Mouse (Mus musculus): ENCODE measurements around the gene Mylk3. TPM values are rescaled to one million over a fixed set of nuclear protein-coding genes. Genes with fewer than 3 reads are reported as not detected.

Mylk3 gene
- total RNA-seq, 1 experiment, result 0.22 TPM

GRCm38 (mm10) chr8:85339871-85340573 lies 46.1 kb downstream of the Mylk3 start:
- no peaks in the 10 kb centered on the region for H3K9me3 ChIP-seq (ENCODE audit: control insufficient read depth, insufficient read depth, low read depth, low read length)
- no peak overlapping the region for H3K4me3 ChIP-seq (ENCODE audit: insufficient read depth in 1 of 2, low read depth in 1 of 2, low read length in 2 of 2, poor library complexity in 1 of 2, severe bottlenecking in 1 of 2)
- H3K4me1 ChIP-seq (ENCODE audit: control insufficient read depth in 2 of 2, insufficient read depth in 2 of 2, low read length in 2 of 2, poor library complexity in 1 of 2), result no peaks in the 10 kb centered on the region
- H3K27ac ChIP-seq (ENCODE audit: insufficient read depth, low read depth, low read length, poor library complexity, severe bottlenecking), result no peak overlapping the region
- no peak overlapping the region for H3K9ac ChIP-seq (ENCODE audit: insufficient read depth, low read depth, low read length, poor library complexity, severe bottlenecking)
- no peak for TF ChIP-seq ZC3H11A (IDR thresholded peaks at IDR 0.05; ENCODE audit: borderline replicate concordance, low read depth, low read length)
- no peak for TF ChIP-seq CHD2 (IDR thresholded peaks at IDR 0.05; ENCODE audit: low read depth, low read length)
- TF ChIP-seq MAFK (IDR thresholded peaks at IDR 0.05; ENCODE audit: insufficient read depth, low read depth, low read length), result no peak
- no peak for TF ChIP-seq HCFC1 (IDR thresholded peaks at IDR 0.05; ENCODE audit: borderline replicate concordance, insufficient read depth, low read length)
- TF ChIP-seq ZNF384 (IDR thresholded peaks at IDR 0.05; ENCODE audit: low read depth, low read length), result no peak
- in situ Hi-C loops (cut with MboI; ENCODE audit: low sequenced_read_pairs in 2 of 2, unreplicated experiment in 2 of 2), result no loop called here
- H3K36me3 ChIP-seq (ENCODE audit: control insufficient read depth, insufficient read depth, low read length, poor library complexity, severe bottlenecking), result no peaks in the 10 kb centered on the region
- no peak for DNase-seq (ENCODE audit: low read depth, low spot score)

GRCm38 (mm10) chr8:85337681-85338080 lies 48.5 kb downstream of the Mylk3 start:
- Histone ChIP-seq H3K27ac (ENCODE audit: insufficient read depth, low read depth, low read length, poor library complexity, severe bottlenecking) (no peak overlapping the region), H3K36me3 (ENCODE audit: control insufficient read depth, insufficient read depth, low read length, poor library complexity, severe bottlenecking) (no peaks in the 10 kb centered on the region), H3K4me3 (ENCODE audit: insufficient read depth in 1 of 2, low read depth in 1 of 2, low read length in 2 of 2, poor library complexity in 1 of 2, severe bottlenecking in 1 of 2) (no peak overlapping the region), H3K9me3 (ENCODE audit: control insufficient read depth, insufficient read depth, low read depth, low read length) (no peaks in the 10 kb centered on the region), H3K9ac (ENCODE audit: insufficient read depth, low read depth, low read length, poor library complexity, severe bottlenecking) (no peak overlapping the region), H3K4me1 (ENCODE audit: control insufficient read depth in 2 of 2, insufficient read depth in 2 of 2, low read length in 2 of 2, poor library complexity in 1 of 2) (no peaks in the 10 kb centered on the region)
- no peak for TF ChIP-seq ZC3H11A (IDR thresholded peaks at IDR 0.05; ENCODE audit: borderline replicate concordance, low read depth, low read length)
- in situ Hi-C loops (cut with MboI; ENCODE audit: low sequenced_read_pairs in 2 of 2, unreplicated experiment in 2 of 2), result no loop called here
- no peak for DNase-seq (ENCODE audit: low read depth, low spot score)

- in situ Hi-C loops (cut with MboI; ENCODE audit: low sequenced_read_pairs in 2 of 2, unreplicated experiment in 2 of 2), result no loop called here
- Histone ChIP-seq H3K4me3 (ENCODE audit: insufficient read depth in 1 of 2, low read depth in 1 of 2, low read length in 2 of 2, poor library complexity in 1 of 2, severe bottlenecking in 1 of 2) (no peak overlapping the region), H3K36me3 (ENCODE audit: control insufficient read depth, insufficient read depth, low read length, poor library complexity, severe bottlenecking) (no peaks in the 10 kb centered on the region), H3K9ac (ENCODE audit: insufficient read depth, low read depth, low read length, poor library complexity, severe bottlenecking) (no peak overlapping the region), H3K27ac (ENCODE audit: insufficient read depth, low read depth, low read length, poor library complexity, severe bottlenecking) (no peak overlapping the region), H3K4me1 (ENCODE audit: control insufficient read depth in 2 of 2, insufficient read depth in 2 of 2, low read length in 2 of 2, poor library complexity in 1 of 2) (no peaks in the 10 kb centered on the region), H3K9me3 (ENCODE audit: control insufficient read depth, insufficient read depth, low read depth, low read length) (no peaks in the 10 kb centered on the region)
- TF ChIP-seq MAFK (IDR thresholded peaks at IDR 0.05; ENCODE audit: insufficient read depth, low read depth, low read length), result no peak
- no peak for TF ChIP-seq HCFC1 (IDR thresholded peaks at IDR 0.05; ENCODE audit: borderline replicate concordance, insufficient read depth, low read length)
- DNase-seq (ENCODE audit: low read depth, low spot score), result no peak
Measured at GRCm38 (mm10) chr8:85336211-85336933, 49.8 kb downstream of the Mylk3 start.

GRCm38 (mm10) chr8:85335105-85335504 lies 51.0 kb downstream of the Mylk3 start:
- Histone ChIP-seq H3K4me1 (ENCODE audit: control insufficient read depth in 2 of 2, insufficient read depth in 2 of 2, low read length in 2 of 2, poor library complexity in 1 of 2) (no peaks in the 10 kb centered on the region), H3K9ac (ENCODE audit: insufficient read depth, low read depth, low read length, poor library complexity, severe bottlenecking) (no peak overlapping the region), H3K36me3 (ENCODE audit: control insufficient read depth, insufficient read depth, low read length, poor library complexity, severe bottlenecking) (no peaks in the 10 kb centered on the region), H3K4me3 (ENCODE audit: insufficient read depth in 1 of 2, low read depth in 1 of 2, low read length in 2 of 2, poor library complexity in 1 of 2, severe bottlenecking in 1 of 2) (no peak overlapping the region), H3K27ac (ENCODE audit: insufficient read depth, low read depth, low read length, poor library complexity, severe bottlenecking) (no peak overlapping the region), H3K9me3 (ENCODE audit: control insufficient read depth, insufficient read depth, low read depth, low read length) (no peaks in the 10 kb centered on the region)
- in situ Hi-C loops (cut with MboI; ENCODE audit: low sequenced_read_pairs in 2 of 2, unreplicated experiment in 2 of 2), result no loop called here
- no peak for TF ChIP-seq MAFK (IDR thresholded peaks at IDR 0.05; ENCODE audit: insufficient read depth, low read depth, low read length)
- no peak for TF ChIP-seq CHD2 (IDR thresholded peaks at IDR 0.05; ENCODE audit: low read depth, low read length)
- TF ChIP-seq ZNF384 (IDR thresholded peaks at IDR 0.05; ENCODE audit: low read depth, low read length), result no peak
- TF ChIP-seq ZC3H11A (IDR thresholded peaks at IDR 0.05; ENCODE audit: borderline replicate concordance, low read depth, low read length), result no peak
- TF ChIP-seq HCFC1 (IDR thresholded peaks at IDR 0.05; ENCODE audit: borderline replicate concordance, insufficient read depth, low read length), result no peak
- DNase-seq (ENCODE audit: low read depth, low spot score), result no peak
